Mouse (Mus musculus) heart, embryonic 10.5 days (tissue): ENCODE data around the gene Olfr1442. TPM values are rescaled to one million over a fixed set of nuclear protein-coding genes. Genes with fewer than 3 reads are reported as not detected.
"Not testable (repeated sequence)": the region's sequence is repeated elsewhere in the genome, so short reads cannot be mapped to it uniquely, and the experiment has no call there.

Source experiments
- DNase-seq: peaks from one replicate; pipeline ENCODE4 v3.0.0-alpha.2; 2017; ENCODE audit warnings: low spot score
- H3K27ac ChIP-seq: fragments of 300-500 bp; sonication (generic); 2 replicates; pipeline ENCODE4 v1.5.1; 2016; ENCODE audit warnings: mild to moderate bottlenecking
- H3K27me3 ChIP-seq: fragments of 300-500 bp; sonication (generic); 2 replicates; pipeline ENCODE4 v1.6.1; 2016; ENCODE audit warnings: mild to moderate bottlenecking; ENCODE audit not compliant: poor library complexity, insufficient read depth, severe bottlenecking
- H3K36me3 ChIP-seq: fragments of 300-500 bp; sonication (generic); 2 replicates; pipeline ENCODE4 v1.6.1; 2016; ENCODE audit warnings: mild to moderate bottlenecking, moderate library complexity
- H3K4me1 ChIP-seq: fragments of 300-500 bp; sonication (generic); 2 replicates; pipeline ENCODE4 v1.6.1; 2016; ENCODE audit warnings: mild to moderate bottlenecking
- H3K4me3 ChIP-seq: fragments of 300-500 bp; sonication (generic); 2 replicates; pipeline ENCODE4 v1.5.1; 2016; ENCODE audit warnings: mild to moderate bottlenecking, moderate library complexity
- H3K9me3 ChIP-seq: fragments of 300-500 bp; sonication (generic); 2 replicates; pipeline ENCODE4 v1.6.1; 2016; ENCODE audit warnings: mild to moderate bottlenecking, moderate library complexity
- WGBS: fragments of 180-500 bp; shearing (Covaris S2); methylation state at CpG from one replicate; pipeline ENCODE4 v1.1.7; 2016; 5-methylcytosine and 5-hydroxymethylcytosine counted together
- polyA plus RNA-seq: library from polyadenylated mRNA; unstranded; fragments of >200 nt; fragmentation: Nextera tagmentation; extraction: Ambion mirVana; gene quantifications from 2 replicates; pipeline ENCODE4 v1.2.1, GENCODE M21; 2016

Olfr1442 gene
- polyA plus RNA-seq, 1 experiment from 2014 or later: not detected

GRCm38 (mm10) chr19:12696221-12696620, 26.0 kb downstream of the Olfr1442 start:
- Histone ChIP-seq H3K27me3 (no peaks in the 10 kb centered on the region), H3K4me1 (no peaks in the 10 kb centered on the region), H3K4me3 (no peak overlapping the region), H3K9me3 (no peaks in the 10 kb centered on the region), H3K36me3 (no peaks in the 10 kb centered on the region), H3K27ac (no peak overlapping the region)
- no peak for DNase-seq

GRCm38 (mm10) chr19:12708458-12708857, 38.2 kb downstream of the Olfr1442 start:
- Histone ChIP-seq H3K4me1 (no peaks in the 10 kb centered on the region), H3K4me3 (no peak overlapping the region), H3K27me3 (no peaks in the 10 kb centered on the region), H3K9me3 (no peaks in the 10 kb centered on the region), H3K36me3 (no peaks in the 10 kb centered on the region), H3K27ac (no peak overlapping the region)
- no peak for DNase-seq
- 77% methylated on average over 2 of the region's 2 CpGs for WGBS

GRCm38 (mm10) chr19:12708986-12709385, 38.7 kb downstream of the Olfr1442 start:
- DNase-seq: no peak
- no peak overlapping the region for H3K4me3 ChIP-seq
- H3K4me1 ChIP-seq: no peaks in the 10 kb centered on the region
- H3K36me3 ChIP-seq: no peaks in the 10 kb centered on the region
- H3K9me3 ChIP-seq: no peaks in the 10 kb centered on the region
- H3K27ac ChIP-seq: no peak overlapping the region
- no peaks in the 10 kb centered on the region for H3K27me3 ChIP-seq

GRCm38 (mm10) chr19:12719189-12719588, 49.0 kb downstream of the Olfr1442 start:
- 77% methylated on average over 6 of the region's 6 CpGs for WGBS
- Histone ChIP-seq H3K27me3 (no peaks in the 10 kb centered on the region), H3K4me3 (no peak overlapping the region), H3K27ac (no peak overlapping the region), H3K36me3 (no peaks in the 10 kb centered on the region), H3K9me3 (no peaks in the 10 kb centered on the region), H3K4me1 (no peaks in the 10 kb centered on the region)
- DNase-seq: no peak

- H3K4me1 ChIP-seq: no peaks in the 10 kb centered on the region
- no peaks in the 10 kb centered on the region for H3K36me3 ChIP-seq
- H3K27ac ChIP-seq: no peak overlapping the region
- H3K27me3 ChIP-seq: no peaks in the 10 kb centered on the region
- WGBS: 61% methylated on average over 2 of the region's 2 CpGs
- H3K4me3 ChIP-seq: no peak overlapping the region
- H3K9me3 ChIP-seq: no peaks in the 10 kb centered on the region
- no peak for DNase-seq
These were observed 50.2 kb downstream of the Olfr1442 start for GRCm38 (mm10) chr19:12720463-12720862.

- H3K36me3 ChIP-seq, H3K4me3 ChIP-seq, DNase-seq, H3K27ac ChIP-seq, H3K4me1 ChIP-seq, H3K27me3 ChIP-seq, H3K9me3 ChIP-seq: not testable (repeated sequence)
- 78% methylated on average over 5 of the region's 5 CpGs for WGBS
These were observed 50.7 kb downstream of the Olfr1442 start for GRCm38 (mm10) chr19:12720919-12721318.

GRCm38 (mm10) chr19:12721596-12721995, 51.4 kb downstream of the Olfr1442 start:
- DNase-seq, H3K9me3 ChIP-seq, H3K4me1 ChIP-seq, H3K36me3 ChIP-seq, H3K4me3 ChIP-seq, H3K27me3 ChIP-seq, H3K27ac ChIP-seq: not testable (repeated sequence)
- WGBS: 78% methylated on average over 7 of the region's 7 CpGs

GRCm38 (mm10) chr19:12722308-12722707, 52.1 kb downstream of the Olfr1442 start:
- no peak for DNase-seq
- Histone ChIP-seq H3K27me3 (no peaks in the 10 kb centered on the region), H3K27ac (no peak overlapping the region), H3K4me1 (no peaks in the 10 kb centered on the region), H3K9me3 (no peaks in the 10 kb centered on the region), H3K36me3 (no peaks in the 10 kb centered on the region), H3K4me3 (no peak overlapping the region)
- 66% methylated on average over 3 of the region's 3 CpGs for WGBS

GRCm38 (mm10) chr19:12725851-12726250, 55.6 kb downstream of the Olfr1442 start:
- WGBS: 75% methylated on average over 1 of the region's 1 CpGs
- H3K4me3 ChIP-seq: no peak overlapping the region
- H3K4me1 ChIP-seq: no peaks in the 10 kb centered on the region
- no peak overlapping the region for H3K27ac ChIP-seq
- no peaks in the 10 kb centered on the region for H3K36me3 ChIP-seq
- H3K9me3 ChIP-seq: no peaks in the 10 kb centered on the region
- no peaks in the 10 kb centered on the region for H3K27me3 ChIP-seq
- no peak for DNase-seq

Other genes starting within 250 kb of the Olfr1442 start
- gene Pfpl, start 242.5 kb upstream of the Olfr1442 start, polyA plus RNA-seq: not detected in 2 replicates
- 0.05 TPM in 1 of 2 replicates, not detected in the other for gene Mpeg1, start 209.7 kb upstream of the Olfr1442 start, polyA plus RNA-seq
- gene Dtx4, start 169.0 kb upstream of the Olfr1442 start, polyA plus RNA-seq: 0.91 and 2.9 TPM in 2 replicates
- 20.4 and 21.3 TPM in 2 replicates for gene Fam111a, start 124.7 kb upstream of the Olfr1442 start, polyA plus RNA-seq
- 0.10 and 0.17 TPM in 2 replicates for gene Gm4952, start 70.5 kb upstream of the Olfr1442 start, polyA plus RNA-seq
- not detected in 2 replicates for gene Glyat, start 37.1 kb upstream of the Olfr1442 start, polyA plus RNA-seq
- gene Olfr1443, start 7.7 kb downstream of the Olfr1442 start, polyA plus RNA-seq: not detected in 2 replicates
- gene Keg1, start 25.3 kb downstream of the Olfr1442 start, polyA plus RNA-seq: not detected in 2 replicates
- 0.70 and 1.1 TPM in 2 replicates for gene Cntf, start 95.2 kb downstream of the Olfr1442 start, polyA plus RNA-seq
- 11.5 and 13.4 TPM in 2 replicates for gene Zfp91, start 125.7 kb downstream of the Olfr1442 start, polyA plus RNA-seq
- 0.46 and 0.54 TPM in 2 replicates for gene Lpxn, start 125.8 kb downstream of the Olfr1442 start, polyA plus RNA-seq
- not detected in 2 replicates for gene Gm5244, start 176.2 kb downstream of the Olfr1442 start, polyA plus RNA-seq
- not detected in 2 replicates for gene Olfr1444, start 186.8 kb downstream of the Olfr1442 start, polyA plus RNA-seq
- gene Olfr1445, start 213.4 kb downstream of the Olfr1442 start, polyA plus RNA-seq: not detected in 2 replicates
- not detected in 2 replicates for gene Olfr1446, start 223.1 kb downstream of the Olfr1442 start, polyA plus RNA-seq
- gene Olfr1447, start 233.3 kb downstream of the Olfr1442 start, polyA plus RNA-seq: not detected in 2 replicates